Mouse (Mus musculus) CH12.LX (cell line): ENCODE measurements around the gene Fam20a. TPM values are rescaled to one million over a fixed set of nuclear protein-coding genes. Genes with fewer than 3 reads are reported as not detected.
A peak's percentile ranks its signal among the peaks of the same experiment; 100 is the strongest.

Source experiments
- DNase-seq: peaks from one replicate; pipeline ENCODE4 v3.0.0-alpha.2; 2013; ENCODE audit errors: extremely low read depth
- H3K27ac ChIP-seq: 2 replicates; pipeline ENCODE4 v1.5.1; 2012; ENCODE audit warnings: low read depth, mild to moderate bottlenecking, control low read depth, moderate library complexity; ENCODE audit not compliant: insufficient read depth
- H3K27me3 ChIP-seq: replicated peaks from 2 replicates; pipeline ENCODE3; 2012; ENCODE audit warnings: inconsistent platforms
- H3K36me3 ChIP-seq, 2 experiments: replicated peaks in 1 of 2; 2 replicates each; pipeline versions ENCODE3 to v1.6.1; 2012; ENCODE audit warnings: inconsistent platforms in 1 of 2, low read length in 1 of 2, mild to moderate bottlenecking in 1 of 2, mixed read lengths in 1 of 2, moderate library complexity in 1 of 2; ENCODE audit not compliant: control insufficient read depth in 1 of 2, insufficient read depth in 1 of 2
- H3K4me1 ChIP-seq, 2 experiments: 2 replicates each; pipeline ENCODE4 v1.6.1; 2012; ENCODE audit warnings: inconsistent platforms in 1 of 2, moderate library complexity in 1 of 2; ENCODE audit not compliant: insufficient read depth in 2 of 2, control insufficient read depth in 1 of 2
- H3K4me2 ChIP-seq: 2 replicates; pipeline ENCODE4 v1.6.1; 2012; ENCODE audit warnings: low read depth, mild to moderate bottlenecking, control low read depth; ENCODE audit not compliant: poor library complexity, insufficient read depth, severe bottlenecking
- H3K4me3 ChIP-seq, 3 experiments: fragments of 150-350 bp in 1 of 3; sonication (generic) in 1 of 3; replicated peaks in 1 of 3; 2 replicates each; pipeline versions ENCODE3 to v1.5.1; 2011 to 2012; ENCODE audit warnings: low read depth in 2 of 3, low read length in 2 of 3, mild to moderate bottlenecking in 2 of 3, moderate library complexity in 2 of 3, control low read depth in 1 of 3, improper control_type of control experiment in 1 of 3, inconsistent platforms in 1 of 3, mixed read lengths in 1 of 3; ENCODE audit not compliant: poor library complexity in 1 of 3
- H3K79me2 ChIP-seq: replicated peaks from 2 replicates; pipeline ENCODE4 v1.6.1; 2012; ENCODE audit warnings: mild to moderate bottlenecking, moderate library complexity; ENCODE audit not compliant: control insufficient read depth, poor library complexity, insufficient read depth, severe bottlenecking; ENCODE audit errors: extremely low read depth
- H3K9ac ChIP-seq: 2 replicates; pipeline ENCODE4 v1.6.1; 2012; ENCODE audit warnings: low read depth, mild to moderate bottlenecking, control low read depth, moderate library complexity; ENCODE audit not compliant: insufficient read depth
- H3K9me3 ChIP-seq: replicated peaks from 2 replicates; pipeline ENCODE3; 2012; ENCODE audit warnings: low read length, inconsistent platforms, mixed read lengths
- BHLHE40 ChIP-seq: IDR thresholded peaks from 2 replicates; pipeline ENCODE4 v1.6.1; 2011; ENCODE audit warnings: mild to moderate bottlenecking, low read depth, low read length, improper control_type of control experiment
- CHD2 ChIP-seq: IDR thresholded peaks from 2 replicates; pipeline ENCODE4 v1.6.1; 2011; ENCODE audit warnings: low read length, improper control_type of control experiment
- CTCF ChIP-seq, 2 experiments: IDR thresholded peaks in 1 of 2; conservative IDR thresholded peaks in 1 of 2; 2 replicates each; pipeline ENCODE4 v1.5.1; 2011 to 2012; ENCODE audit warnings: low read depth in 2 of 2, low read length in 2 of 2, improper control_type of control experiment in 1 of 2, inconsistent platforms in 1 of 2, mild to moderate bottlenecking in 1 of 2, moderate library complexity in 1 of 2
- ELF1 ChIP-seq: IDR thresholded peaks from 2 replicates; pipeline ENCODE4 v1.6.1; 2014; ENCODE audit warnings: low read depth, mild to moderate bottlenecking, inconsistent platforms, low read length, improper control_type of control experiment
- ETS1 ChIP-seq: conservative IDR thresholded peaks from 2 replicates; pipeline ENCODE4 v1.6.1; 2012; ENCODE audit warnings: low read depth, mild to moderate bottlenecking, inconsistent platforms, low read length, improper control_type of control experiment, moderate library complexity
- HCFC1 ChIP-seq: IDR thresholded peaks from 2 replicates; pipeline ENCODE4 v1.6.1; 2012; ENCODE audit warnings: low read depth, mild to moderate bottlenecking, inconsistent platforms, low read length, improper control_type of control experiment
- JUN ChIP-seq: IDR thresholded peaks from 2 replicates; pipeline ENCODE4 v1.6.1; 2011; ENCODE audit warnings: low read depth, mild to moderate bottlenecking, low read length, improper control_type of control experiment, moderate library complexity; ENCODE audit not compliant: insufficient read depth
- JUND ChIP-seq: conservative IDR thresholded peaks from 2 replicates; pipeline ENCODE4 v1.6.1; 2011; ENCODE audit warnings: low read depth, low read length, improper control_type of control experiment
- KAT2A ChIP-seq: IDR thresholded peaks from 2 replicates; pipeline ENCODE4 v1.6.1; 2012; ENCODE audit warnings: low read length, improper control_type of control experiment, inconsistent platforms; ENCODE audit not compliant: insufficient replicate concordance
- MAFK ChIP-seq: IDR thresholded peaks from 2 replicates; pipeline ENCODE4 v1.6.1; 2011; ENCODE audit warnings: low read length, improper control_type of control experiment; ENCODE audit not compliant: insufficient replicate concordance
- MAX ChIP-seq: IDR thresholded peaks from 2 replicates; pipeline ENCODE4 v1.6.1; 2011; ENCODE audit warnings: low read length, improper control_type of control experiment
- MYC ChIP-seq: IDR thresholded peaks from 2 replicates; pipeline ENCODE4 v1.6.1; 2011; ENCODE audit warnings: low read depth, mild to moderate bottlenecking, improper control_type of control experiment, low read length
- NELFE ChIP-seq: IDR thresholded peaks from 2 replicates; pipeline ENCODE4 v1.6.1; 2011; ENCODE audit warnings: low read depth, low read length, improper control_type of control experiment
- NRF1 ChIP-seq: IDR thresholded peaks from 2 replicates; pipeline ENCODE4 v1.6.1; 2014; ENCODE audit warnings: low read depth, mild to moderate bottlenecking, inconsistent platforms, low read length, improper control_type of control experiment, moderate library complexity
- PAX5 ChIP-seq: IDR thresholded peaks from 2 replicates; pipeline ENCODE4 v1.6.1; 2012; ENCODE audit warnings: low read length, inconsistent platforms, mixed read lengths
- POLR2A ChIP-seq: IDR thresholded peaks from 2 replicates; pipeline ENCODE4 v1.6.1; 2011; ENCODE audit warnings: low read depth, mild to moderate bottlenecking, improper control_type of control experiment, low read length
- POLR2AphosphoS2 ChIP-seq: IDR thresholded peaks from 2 replicates; pipeline ENCODE4 v1.6.1; 2011; ENCODE audit warnings: low read depth, low read length, improper control_type of control experiment
- RCOR1 ChIP-seq: conservative IDR thresholded peaks from 2 replicates; pipeline ENCODE4 v1.6.1; 2012; ENCODE audit warnings: low read depth, mild to moderate bottlenecking, inconsistent platforms, low read length, improper control_type of control experiment
- SIN3A ChIP-seq: IDR thresholded peaks from 2 replicates; pipeline ENCODE4 v1.6.1; 2012; ENCODE audit warnings: low read length, improper control_type of control experiment, inconsistent platforms
- SMC3 ChIP-seq: IDR thresholded peaks from 2 replicates; pipeline ENCODE4 v1.6.1; 2011; ENCODE audit warnings: low read depth, low read length, improper control_type of control experiment
- TBP ChIP-seq: conservative IDR thresholded peaks from 2 replicates; pipeline ENCODE4 v1.6.1; 2011; ENCODE audit warnings: low read depth, low read length, improper control_type of control experiment
- USF2 ChIP-seq: conservative IDR thresholded peaks from 2 replicates; pipeline ENCODE4 v1.6.1; 2011; ENCODE audit warnings: low read depth, low read length, improper control_type of control experiment
- ZC3H11A ChIP-seq: IDR thresholded peaks from 2 replicates; pipeline ENCODE4 v1.6.1; 2012; ENCODE audit warnings: low read depth, mild to moderate bottlenecking, inconsistent platforms, low read length, improper control_type of control experiment
- ZMIZ1 ChIP-seq: IDR thresholded peaks from 2 replicates; pipeline ENCODE4 v1.6.1; 2012; ENCODE audit warnings: low read depth, mild to moderate bottlenecking, inconsistent platforms, low read length, improper control_type of control experiment
- dilution Hi-C: fragments of 300-500 bp; cut with MboI; formaldehyde crosslinking; loops from 2 replicates; pipeline ENCODE4 v1.14.3; 2020; ENCODE audit warnings: low sequenced_read_pairs; ENCODE audit not compliant: extremely low pct_unique_long_range_greater_than_20kb, extremely low pct_ligation_motif_present
- in situ Hi-C: fragments of 300-500 bp; cut with MboI; formaldehyde crosslinking; loops from 3 replicates; pipeline ENCODE4 v1.14.3; 2019; ENCODE audit warnings: low sequenced_read_pairs, low pct_ligation_motif_present, low pct_unique_long_range_greater_than_20kb, mixed read lengths
- polyA plus RNA-seq: library from polyadenylated mRNA; unstranded; fragments of >175 nt; gene quantifications from 2 replicates; pipeline ENCODE4 v1.2.1, GENCODE M21; 2012; ENCODE audit warnings: low read depth; ENCODE audit not compliant: insufficient read length
- total RNA-seq, 2 experiments: library from RNA; depleted of rRNA; stranded (reverse); fragments of 300-350 nt in 1 of 2; fragments of >200 nt in 1 of 2; gene quantifications; 2 replicates each; pipeline ENCODE4 v1.2.3; 2012 to 2014

The Fam20a gene
- total and polyA plus RNA-seq, 3 experiments, result 0.08 TPM; not detected in 2

- DNase-seq, result no peak
- H3K79me2 ChIP-seq, result no peaks in the 10 kb centered on the region
- no peak overlapping the region for H3K9ac ChIP-seq
- dilution Hi-C loops, result no loop called here
- no peaks in the 10 kb centered on the region for H3K9me3 ChIP-seq
- TF ChIP-seq SMC3, result no peak
- TF ChIP-seq ELF1, result no peak
- TF ChIP-seq SIN3A, result no peak
- no peak for TF ChIP-seq JUND
- no peak for TF ChIP-seq ZC3H11A
- TF ChIP-seq BHLHE40, result no peak
- no peak for TF ChIP-seq ETS1
- no peak for TF ChIP-seq PAX5
- TF ChIP-seq CHD2, result no peak
- no peak for TF ChIP-seq JUN
- TF ChIP-seq POLR2A, result no peak
- no peak for TF ChIP-seq HCFC1
- no peak for TF ChIP-seq NRF1
- no peak for TF ChIP-seq ZMIZ1
- TF ChIP-seq MAFK, result no peak
- no peak for TF ChIP-seq TBP
- TF ChIP-seq USF2, result no peak
- no peak for TF ChIP-seq POLR2AphosphoS2
- no peak for TF ChIP-seq RCOR1
- TF ChIP-seq, all 38 proteins: peak for 0
- H3K36me3 ChIP-seq, result no peaks in the 10 kb centered on the region
- in situ Hi-C loops, result no loop called here
- no peak overlapping the region for H3K4me2 ChIP-seq
- H3K27ac ChIP-seq, result no peak overlapping the region
- peaks cover 11% of the 10 kb centered on the region for H3K27me3 ChIP-seq
- no peak overlapping the region for H3K4me3 ChIP-seq
- H3K4me1 ChIP-seq, result peaks cover 0 to 2% of the 10 kb centered on the region in 2 experiments; a peak in 1 of 4 replicates
Measured at GRCm38 (mm10) chr11:109641498-109642222, 80.4 kb downstream of the Fam20a start.

GRCm38 (mm10) chr11:109635871-109636395 lies 86.1 kb downstream of the Fam20a start:
- Histone ChIP-seq H3K9ac (no peak overlapping the region), H3K79me2 (no peaks in the 10 kb centered on the region), H3K27ac (no peak overlapping the region), H3K27me3 (no peaks in the 10 kb centered on the region), H3K36me3 (no peaks in the 10 kb centered on the region), H3K4me3 (no peak overlapping the region), H3K9me3 (no peaks in the 10 kb centered on the region), H3K4me1 (peaks cover 0 to 6% of the 10 kb centered on the region in 2 experiments; a peak in 2 of 4 replicates), H3K4me2 (0 out of 2 replicates have a peak overlapping the region, but pooled peaks have one; percentile 24)
- DNase-seq, result no peak
- no peak for TF ChIP-seq MYC
- no peak for TF ChIP-seq KAT2A
- no peak for TF ChIP-seq PAX5
- TF ChIP-seq JUN, result no peak
- TF ChIP-seq CTCF (conservative IDR thresholded peaks at IDR 0.05 in 1 of 2, IDR thresholded peaks at IDR 0.05 in 1 of 2; ENCODE audit: low read depth in 2 of 2, low read length in 2 of 2), result no peak
- no peak for TF ChIP-seq RCOR1
- TF ChIP-seq ELF1, result no peak
- TF ChIP-seq NELFE, result no peak
- TF ChIP-seq POLR2A, result no peak
- no peak for TF ChIP-seq SIN3A
- no peak for TF ChIP-seq POLR2AphosphoS2
- TF ChIP-seq MAX, result no peak
- in situ Hi-C loops (no loop called here), dilution Hi-C loops (no loop called here)
